Mouse (Mus musculus): ENCODE results near the gene Gipc2.
A peak's percentile ranks its signal among the peaks of the same experiment; 100 is the strongest.

Gipc2 gene

DNA sequence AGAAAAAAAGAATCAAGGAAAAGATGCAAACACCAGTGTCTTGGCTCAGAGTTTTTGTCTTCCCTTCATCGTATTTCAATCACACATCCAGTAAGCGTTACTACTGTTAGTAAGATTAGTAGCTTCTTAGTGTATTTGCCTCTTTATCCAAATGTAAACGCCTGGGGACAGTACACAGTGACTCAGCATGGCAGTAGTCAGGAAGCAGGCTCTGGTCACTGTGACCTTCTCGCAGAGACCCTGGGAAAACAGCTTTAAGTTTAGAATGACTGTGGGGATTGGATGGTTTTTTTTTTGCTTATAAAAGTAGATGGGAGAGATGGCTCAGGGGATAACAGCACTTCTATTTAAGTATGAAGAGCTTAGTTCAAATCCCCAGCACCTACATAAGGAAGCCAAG lies 46.0 kb downstream of the Gipc2 start:
- no peak for DNase-seq (ENCODE audit: low spot score in 2 of 2)

DNA sequence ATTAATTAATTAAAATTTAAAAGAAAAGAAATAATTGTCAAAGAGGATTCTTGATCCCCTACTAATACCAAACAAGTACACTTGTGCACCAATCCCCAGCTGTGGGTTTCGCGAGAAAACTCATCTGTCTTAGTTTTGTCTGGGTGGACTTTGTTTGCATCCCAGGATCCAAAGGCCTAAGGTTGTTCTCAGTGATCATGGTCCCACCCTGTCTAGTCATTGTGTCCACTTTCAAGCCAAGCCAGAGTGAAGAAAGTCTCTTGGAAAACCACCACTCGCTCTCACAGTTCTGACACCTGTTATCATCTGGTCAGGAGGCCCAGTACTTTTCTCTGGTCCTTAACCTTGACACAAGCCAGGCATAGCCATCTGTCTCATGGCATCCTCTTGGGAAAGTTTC lies 48.1 kb downstream of the Gipc2 start:
- DNase-seq (ENCODE audit: low spot score in 2 of 2), result no peak

DNA sequence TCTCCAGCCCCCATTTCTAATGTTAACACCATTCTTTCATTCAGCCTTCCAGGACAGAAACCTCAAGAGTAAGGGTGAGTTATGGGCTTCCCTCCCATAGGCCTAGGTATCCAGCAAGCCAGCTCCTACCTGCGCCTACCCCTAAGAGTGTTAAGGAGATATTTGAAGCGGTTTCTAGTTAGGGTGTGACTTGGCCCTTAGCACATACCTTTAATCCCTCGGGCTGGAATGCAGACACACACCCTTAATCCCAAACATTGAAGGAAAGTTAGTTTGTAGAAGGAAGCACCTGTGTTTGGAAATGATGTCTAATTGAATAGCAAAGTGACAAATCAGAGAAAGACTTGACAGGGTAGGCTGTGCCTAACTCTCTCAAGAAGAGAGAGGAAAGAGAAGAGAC lies 49.9 kb downstream of the Gipc2 start:
- DNase-seq (ENCODE audit: low spot score in 2 of 2), result no peak

DNA sequence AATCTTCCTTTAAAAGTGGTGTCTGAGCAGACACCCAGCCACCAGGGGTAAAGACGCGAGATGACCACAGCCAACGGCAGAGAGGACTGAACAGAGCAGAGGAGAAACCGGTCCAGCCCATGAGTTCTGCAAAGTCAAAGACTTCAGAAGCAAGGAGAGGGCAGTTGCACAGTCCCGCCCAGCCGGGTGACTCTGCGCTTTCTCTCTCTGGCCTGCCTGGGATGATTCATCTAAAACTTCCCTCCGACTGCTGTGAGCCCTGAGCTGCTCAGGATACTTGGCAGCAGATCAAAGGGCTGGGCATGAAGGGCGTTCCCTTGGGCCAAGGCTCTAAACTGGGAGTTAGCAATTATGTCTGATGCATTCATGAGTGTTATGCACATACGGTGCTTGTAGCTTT lies 51.2 kb downstream of the Gipc2 start:
- DNase-seq (ENCODE audit: low spot score in 2 of 2), result no peak

DNA sequence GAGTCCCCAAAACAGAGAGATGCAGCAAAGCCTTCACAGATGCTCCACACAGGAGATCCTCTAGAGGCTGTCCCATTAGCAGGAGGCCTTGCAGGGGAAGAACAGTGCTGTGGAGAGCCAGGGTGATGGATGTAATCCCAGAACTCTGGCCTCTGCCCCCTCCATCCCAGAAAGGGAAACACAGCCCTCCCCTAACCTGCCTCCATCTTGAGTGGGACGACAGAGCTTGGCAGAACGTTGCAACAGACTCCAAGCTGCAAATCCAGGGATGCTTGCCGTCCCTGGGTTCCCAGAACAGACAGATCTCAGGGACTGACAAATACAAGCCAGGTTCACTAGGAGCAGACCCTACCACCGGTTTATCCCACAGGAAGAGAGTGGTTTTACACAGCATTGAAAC lies 51.8 kb downstream of the Gipc2 start:
- no peak for DNase-seq (ENCODE audit: low spot score in 2 of 2)

DNA sequence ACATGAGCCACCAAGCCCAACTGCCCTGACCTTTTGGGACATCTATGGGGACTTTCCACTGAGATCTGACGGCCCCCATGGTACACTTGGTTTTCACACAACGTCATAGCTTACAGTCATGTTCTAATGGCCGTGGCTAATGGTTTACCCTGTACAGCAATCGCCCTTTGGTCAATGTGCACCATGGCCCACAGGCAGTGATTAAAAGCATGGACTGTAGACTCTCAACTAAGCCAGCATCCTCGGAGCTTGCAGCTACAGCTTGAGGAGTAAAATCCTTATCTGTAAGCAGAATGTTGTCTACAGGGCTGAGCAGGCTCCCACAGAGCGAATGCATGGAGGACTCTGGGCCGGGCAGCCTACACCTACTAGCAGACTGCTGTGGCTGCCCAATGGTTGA lies 52.5 kb downstream of the Gipc2 start:
- DNase-seq (ENCODE audit: low spot score in 2 of 2), result no peak

DNA sequence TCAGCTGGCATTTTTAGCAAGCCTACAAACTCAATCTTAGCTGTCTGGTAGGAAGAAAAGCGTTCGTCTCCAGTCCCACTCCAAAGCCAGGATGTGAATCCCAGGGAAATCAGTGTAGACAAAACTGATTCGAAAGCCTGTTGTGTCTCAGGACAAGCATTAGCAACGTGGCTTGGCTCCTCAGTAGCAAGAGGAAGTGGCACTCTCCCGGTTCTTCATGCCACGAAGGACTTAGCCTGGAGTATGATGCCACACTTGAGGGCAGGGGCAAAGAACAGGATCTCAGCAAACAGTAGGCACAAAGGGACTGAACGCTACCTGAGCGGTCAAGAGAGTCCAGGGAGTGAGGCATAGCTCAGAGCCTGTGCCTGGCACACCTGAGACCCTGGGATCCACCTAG lies 53.4 kb downstream of the Gipc2 start:
- no peak for DNase-seq (ENCODE audit: low spot score in 2 of 2)

DNA sequence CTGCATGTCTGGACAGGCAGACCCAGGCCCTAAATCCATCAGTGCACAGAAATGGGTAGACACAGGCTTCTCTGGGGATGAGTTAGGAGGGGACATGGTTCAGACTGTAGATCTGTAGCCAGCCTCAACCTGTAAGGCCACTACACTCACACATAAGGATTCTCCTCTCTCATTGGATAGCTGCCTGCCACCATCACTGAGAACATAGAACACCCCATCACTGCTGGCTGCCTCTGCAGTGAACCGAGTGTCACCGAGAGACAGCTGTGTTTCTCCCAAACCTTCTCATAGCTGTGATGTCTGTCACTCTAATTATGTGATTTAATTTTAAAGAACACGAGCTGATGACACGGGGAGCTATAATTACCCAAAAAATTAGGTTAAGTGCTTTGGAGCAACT lies 54.5 kb downstream of the Gipc2 start:
- DNase-seq (ENCODE audit: low spot score in 2 of 2), result no peak

DNA sequence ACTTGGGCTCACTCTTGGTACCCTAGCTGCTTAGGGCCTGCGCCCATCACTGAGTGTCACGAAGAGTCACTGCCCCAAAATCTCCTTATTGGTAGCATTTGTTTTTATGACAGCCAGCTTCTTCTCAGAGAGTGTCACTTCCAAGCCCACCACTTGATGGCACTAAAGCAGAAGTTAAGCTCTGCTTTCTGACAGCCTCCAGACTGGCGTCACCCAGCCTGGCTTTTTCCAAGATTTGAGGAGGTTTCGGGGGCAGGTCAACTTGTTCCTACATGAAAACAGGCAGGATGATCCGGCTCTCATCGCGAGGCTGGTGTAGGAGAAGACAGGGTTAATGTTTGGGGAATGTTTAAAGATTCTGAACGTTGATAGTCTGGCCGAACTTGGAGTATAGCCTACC lies 54.9 kb downstream of the Gipc2 start:
- peak; percentile 57 to 79 for DNase-seq (ENCODE audit: low spot score in 2 of 2)

DNA sequence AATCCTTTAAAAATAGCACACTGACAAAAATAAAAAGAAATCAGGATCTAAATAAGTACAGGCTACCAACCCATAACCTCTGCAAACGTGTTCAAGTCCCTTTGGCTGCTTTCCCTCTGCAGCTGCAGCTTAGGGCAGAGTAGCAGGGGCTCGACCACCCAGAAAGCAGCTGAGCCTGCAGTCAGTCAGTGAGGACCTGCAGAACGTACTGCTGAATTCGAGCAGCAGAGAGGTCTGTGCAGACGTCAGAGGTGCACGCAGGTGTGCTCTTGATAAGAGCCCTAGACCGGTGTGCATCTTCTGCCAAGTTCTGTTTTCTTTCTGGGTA lies 56.8 kb downstream of the Gipc2 start:
- no peak for DNase-seq (ENCODE audit: low spot score in 2 of 2)

DNA sequence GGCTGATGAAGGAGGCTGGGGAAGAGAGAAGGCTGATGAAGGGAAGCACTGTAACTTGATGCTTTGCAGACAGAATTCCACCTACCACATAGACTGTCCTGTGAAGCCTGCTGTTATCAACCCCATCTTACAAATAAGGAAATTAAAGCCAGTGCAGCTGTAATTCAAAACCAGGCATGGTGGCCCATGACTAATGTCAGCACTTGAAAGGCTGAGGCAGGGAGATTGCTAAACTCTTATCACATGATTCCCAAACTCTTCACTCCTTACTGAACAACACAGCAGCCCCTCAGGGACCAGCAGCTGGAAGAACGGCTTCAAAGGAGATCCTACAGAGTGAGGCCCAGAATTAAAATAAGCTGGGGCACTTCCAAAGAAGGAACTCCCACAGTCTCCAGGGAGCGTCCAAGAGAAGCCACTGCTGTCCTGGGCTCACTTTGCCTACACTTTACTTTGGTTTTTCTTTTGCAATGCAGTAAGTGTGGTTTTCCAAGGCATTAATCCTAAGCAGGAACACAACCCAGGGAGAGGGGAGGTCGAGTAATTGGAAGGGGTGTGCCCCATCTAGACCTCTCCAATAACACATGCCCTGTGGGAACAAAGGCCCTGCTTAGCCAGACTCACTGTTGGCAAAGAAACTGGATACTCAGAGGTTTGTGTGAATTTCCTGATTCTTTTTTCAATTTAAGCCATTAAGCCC lies 57.3 kb downstream of the Gipc2 start:
- no peak for DNase-seq (ENCODE audit: low spot score in 2 of 2)

DNA sequence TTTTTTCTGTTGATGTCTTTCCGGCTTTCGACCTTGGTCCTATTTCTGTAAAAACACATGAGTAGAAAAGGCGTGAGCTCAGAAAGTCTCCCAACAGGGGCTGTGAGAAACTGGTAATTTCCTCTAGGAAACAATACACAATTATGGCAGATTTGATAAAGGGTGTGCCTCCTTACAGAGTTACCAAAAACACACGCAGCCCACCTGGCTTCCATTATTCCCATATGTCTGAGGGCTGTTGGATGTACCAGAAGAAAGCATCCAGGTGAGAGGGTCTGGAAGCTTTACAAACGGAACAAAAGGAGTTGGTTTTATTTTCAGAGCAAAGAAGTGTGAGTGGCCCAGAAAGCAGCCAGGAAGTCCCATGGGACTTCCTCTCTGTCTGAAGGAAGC lies 58.0 kb downstream of the Gipc2 start:
- DNase-seq (ENCODE audit: low spot score in 2 of 2), result no peak

DNA sequence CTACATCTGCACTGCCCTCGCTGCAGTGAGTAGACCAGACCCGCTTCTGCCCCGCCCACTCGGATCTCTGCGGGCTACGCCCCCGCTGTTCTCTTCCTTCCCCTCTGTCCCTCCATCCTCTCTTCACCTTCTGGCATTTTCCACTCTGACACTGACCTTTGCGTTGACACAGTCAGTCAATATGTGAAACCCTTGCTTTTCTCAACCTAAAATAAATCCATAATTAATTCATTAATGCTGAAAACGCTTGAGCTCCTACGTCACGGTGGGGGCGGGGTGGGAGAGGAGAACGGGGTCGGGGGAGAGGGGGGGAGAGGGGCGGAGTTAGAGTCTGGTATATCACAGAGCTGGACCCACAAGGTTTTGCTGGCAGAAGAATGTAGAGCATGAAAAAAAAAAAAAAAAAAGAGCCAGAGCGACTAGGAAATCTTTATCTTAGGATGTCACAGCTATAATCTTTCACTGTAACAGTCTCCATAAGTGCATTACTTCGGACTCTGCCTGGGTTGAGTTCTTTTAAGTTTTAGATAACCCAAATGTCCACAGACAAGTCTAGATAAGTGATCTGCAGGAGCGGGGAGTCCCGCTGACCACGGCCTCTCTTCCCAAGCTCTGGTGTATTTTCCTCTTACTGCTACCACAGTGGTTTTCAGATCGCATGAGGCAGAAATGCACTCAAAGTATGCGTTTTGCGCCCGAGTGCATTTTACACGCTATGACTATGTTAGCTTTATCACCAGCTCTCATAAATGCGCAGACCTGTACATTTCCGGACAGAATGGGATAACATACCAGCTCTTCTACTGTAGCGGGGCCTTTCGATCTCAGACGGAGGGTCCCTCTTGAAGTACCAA lies 58.7 kb downstream of the Gipc2 start:
- no peak for DNase-seq (ENCODE audit: low spot score in 2 of 2)

DNA sequence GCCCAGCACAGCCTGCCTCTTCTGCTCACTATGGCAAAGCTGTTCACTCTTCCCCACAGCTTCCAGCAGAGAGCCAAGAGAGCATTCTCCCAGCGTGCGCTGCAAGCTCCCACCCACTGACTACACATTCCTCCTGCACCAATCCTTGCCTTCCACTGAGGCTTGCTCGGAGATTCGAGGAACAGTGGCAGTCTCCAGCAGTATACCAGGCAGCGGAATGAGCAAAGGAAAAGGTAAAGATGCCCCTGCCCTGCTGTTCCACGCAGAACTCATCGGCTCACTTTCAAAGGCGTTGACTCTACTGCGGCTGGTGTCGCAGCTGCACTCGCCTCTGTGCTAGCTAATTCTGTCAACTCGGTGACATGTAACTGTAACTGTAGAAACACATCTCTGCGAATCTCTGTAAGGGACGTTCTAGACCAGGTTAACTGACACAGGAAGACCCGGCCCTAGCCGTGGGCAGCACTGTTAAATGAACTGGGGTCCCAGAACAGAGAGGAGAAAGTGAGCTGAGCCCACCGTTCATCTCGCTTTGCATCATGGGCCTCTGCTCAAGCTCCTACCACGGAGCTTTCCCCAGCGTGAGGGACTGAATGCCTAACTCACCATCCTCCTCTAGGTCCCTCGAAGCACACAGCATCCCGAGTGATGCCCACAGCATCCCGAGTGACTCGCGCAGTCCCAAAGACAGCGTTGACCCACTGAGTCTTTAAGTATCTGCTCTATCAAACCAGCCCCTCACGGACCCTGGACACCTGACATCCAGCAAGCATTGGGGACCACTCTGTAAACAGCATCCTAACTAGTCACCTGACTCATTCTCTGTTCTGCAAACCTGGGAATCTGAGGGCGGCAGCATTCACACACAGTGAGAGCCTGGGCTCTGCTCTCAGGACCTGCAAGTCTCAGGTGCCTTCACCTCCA lies 59.5 kb downstream of the Gipc2 start:
- DNase-seq (ENCODE audit: low spot score in 2 of 2), result peak; percentile 61 to 65

DNA sequence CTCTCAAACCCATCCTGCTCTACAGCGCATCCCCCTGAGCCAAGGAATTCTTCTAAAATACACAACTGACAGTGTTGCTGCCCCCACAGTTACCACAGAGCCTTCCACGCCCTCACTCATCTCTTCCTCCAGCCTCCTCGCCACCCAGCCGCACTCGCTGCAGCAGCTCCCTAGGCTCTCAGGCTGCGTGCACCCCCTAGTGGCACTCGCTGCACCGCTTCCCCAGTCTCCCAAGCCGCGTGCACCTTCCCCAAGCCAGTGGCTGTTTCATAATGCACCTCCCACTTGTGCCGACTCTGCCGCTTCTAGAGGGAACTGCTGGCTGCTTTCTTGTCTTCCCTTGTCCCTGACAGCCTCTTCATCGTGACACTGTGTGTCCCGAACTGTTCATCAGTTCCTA lies 60.7 kb downstream of the Gipc2 start:
- DNase-seq (ENCODE audit: low spot score in 2 of 2), result peak; percentile 67 to 79

DNA sequence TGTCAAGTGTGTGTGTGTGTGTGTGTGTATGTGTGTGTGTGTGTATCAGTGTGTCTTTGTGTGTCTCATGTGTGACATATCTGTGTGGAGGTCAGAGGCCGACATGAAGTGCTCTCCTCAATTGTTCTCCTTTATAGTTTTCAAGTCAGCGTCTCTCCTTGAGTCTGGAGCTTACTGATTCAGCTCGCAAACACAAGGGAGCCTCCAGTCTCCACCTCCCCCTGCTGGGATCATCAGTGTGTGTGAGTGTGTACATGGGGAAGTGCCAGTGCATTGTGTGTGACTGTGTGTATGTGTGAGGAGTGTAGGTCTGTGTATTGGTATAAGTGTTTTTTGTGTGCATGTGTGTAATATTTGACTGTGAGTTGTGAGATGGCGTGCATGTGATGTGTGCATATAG lies 62.6 kb downstream of the Gipc2 start:
- DNase-seq (ENCODE audit: low spot score in 2 of 2), result no peak

DNA sequence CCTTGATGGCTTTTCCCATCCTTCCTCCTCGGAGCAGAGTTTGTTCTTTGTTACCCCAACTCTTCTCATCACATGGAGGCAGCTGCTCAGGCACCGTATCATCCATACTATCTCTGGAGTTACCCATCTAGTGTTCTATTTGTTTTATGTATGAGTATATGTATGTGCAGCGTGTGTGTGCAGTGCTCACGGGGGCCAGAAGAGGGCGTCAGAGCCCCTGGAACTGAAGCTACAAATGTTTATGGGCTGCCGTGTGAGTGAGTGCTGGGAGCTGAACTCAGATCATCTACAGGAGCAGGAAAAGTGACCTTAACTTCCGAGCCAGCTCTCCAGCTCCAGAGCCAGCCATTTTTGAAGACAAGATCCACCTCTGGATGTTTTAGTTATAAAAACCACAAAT lies 64.6 kb downstream of the Gipc2 start:
- no peak for DNase-seq (ENCODE audit: low spot score in 2 of 2)

DNA sequence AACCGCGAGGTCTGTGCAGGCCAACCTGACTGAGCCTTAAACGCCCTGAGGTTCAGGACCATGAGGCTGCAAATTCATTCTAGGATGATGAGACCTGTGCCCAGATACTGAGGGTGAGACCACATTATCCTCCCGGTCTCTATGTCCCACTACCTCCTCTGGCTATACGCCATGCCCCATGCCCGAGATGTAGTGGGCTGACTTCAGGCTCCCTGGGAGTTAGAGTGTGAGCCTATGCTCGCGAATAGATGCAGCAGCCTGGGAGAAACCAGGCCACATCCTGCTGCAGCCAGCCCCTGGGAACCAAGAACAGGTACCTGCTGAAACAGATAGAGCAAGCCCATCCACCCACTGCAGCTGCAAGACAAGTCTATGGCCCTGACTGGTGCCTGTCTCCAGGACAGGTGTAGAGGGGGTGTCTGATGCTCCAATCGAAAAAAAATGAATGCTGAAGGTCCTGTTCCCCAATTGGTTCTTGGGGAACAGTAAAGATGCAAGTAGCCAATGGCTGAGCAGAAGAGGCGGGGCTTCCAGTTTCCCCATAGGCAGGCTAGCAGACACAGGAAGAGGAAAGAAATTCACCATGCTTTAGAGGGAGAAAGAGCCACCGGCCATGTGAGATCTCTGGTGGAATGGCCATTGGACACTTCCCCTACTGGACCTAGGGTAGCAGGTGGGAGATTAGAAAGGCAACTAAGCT lies 65.8 kb downstream of the Gipc2 start:
- DNase-seq (ENCODE audit: low spot score in 2 of 2), result no peak

DNA sequence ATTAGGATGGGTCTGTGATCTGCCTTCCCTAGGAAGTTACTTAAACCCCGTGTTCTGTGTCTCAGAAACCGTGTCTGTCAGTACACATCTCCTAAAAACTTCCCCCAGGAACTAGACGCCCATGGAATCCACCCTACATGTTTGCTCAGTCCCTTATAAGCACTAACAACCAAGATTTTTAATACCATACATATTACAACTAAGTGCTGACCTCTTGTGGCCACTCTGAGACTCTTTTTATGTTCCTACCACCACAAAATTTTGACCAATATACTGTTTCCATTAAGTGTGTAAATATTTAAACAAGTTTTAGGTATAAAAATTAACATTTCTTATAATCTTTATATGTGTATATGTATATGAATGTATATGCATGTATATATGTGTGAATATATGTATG lies 71.0 kb downstream of the Gipc2 start:
- no peak for DNase-seq (ENCODE audit: low spot score in 2 of 2)

DNA sequence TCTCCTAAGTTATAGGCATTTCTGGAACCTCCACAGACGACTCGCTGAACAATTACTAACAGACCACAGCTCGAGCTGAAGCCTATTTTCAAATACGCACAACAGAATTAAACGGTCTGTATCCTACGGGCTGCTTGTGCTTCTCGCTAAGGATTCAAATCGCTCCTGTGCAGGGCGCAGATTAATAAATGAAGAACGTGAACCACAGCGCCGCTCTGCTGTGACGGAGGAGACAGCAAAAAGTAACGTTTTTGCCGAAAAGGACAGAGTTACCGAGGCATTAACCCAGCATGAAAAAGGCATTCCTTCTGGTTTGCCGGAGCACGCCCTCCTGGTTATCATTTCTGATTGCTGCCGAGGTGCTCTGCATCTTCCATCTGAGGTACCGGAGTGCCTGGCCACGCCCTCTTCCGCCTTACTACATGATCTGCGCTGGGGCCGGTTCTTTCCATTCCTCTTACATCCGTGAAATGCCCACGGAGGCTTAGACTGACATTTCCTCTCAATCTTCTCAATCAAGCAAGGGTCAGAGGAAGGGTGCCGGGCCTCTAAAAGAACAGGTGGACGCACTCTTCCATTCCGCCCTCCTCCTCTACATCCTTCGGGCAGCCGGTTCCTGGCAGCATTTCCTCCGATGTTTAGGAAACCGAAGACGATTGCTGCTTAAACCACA lies 73.5 kb downstream of the Gipc2 start:
- DNase-seq (ENCODE audit: low spot score in 2 of 2), result no peak

DNA sequence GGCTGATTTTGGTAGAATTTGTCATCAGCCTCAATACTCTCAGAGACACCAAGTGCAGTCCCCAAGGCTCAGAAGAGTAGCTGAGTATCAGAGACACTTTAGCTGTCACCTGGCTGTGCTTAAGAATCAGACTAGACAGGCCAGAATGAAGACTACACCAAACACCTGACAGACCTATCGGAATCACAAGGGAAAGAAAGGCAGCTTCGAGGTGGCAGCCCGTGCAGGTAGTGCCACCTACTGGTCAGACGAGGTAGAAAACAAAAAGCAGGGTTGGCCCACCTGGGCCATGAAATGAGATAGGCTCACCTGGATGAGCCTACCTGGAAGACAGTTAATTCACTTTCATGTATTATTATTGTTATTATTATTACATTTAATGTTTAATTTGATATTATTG lies 76.9 kb downstream of the Gipc2 start:
- DNase-seq (ENCODE audit: low spot score in 2 of 2), result no peak
